11 mouse cellular contexts compared by ENCODE assay signal in the genomic region with DNA sequence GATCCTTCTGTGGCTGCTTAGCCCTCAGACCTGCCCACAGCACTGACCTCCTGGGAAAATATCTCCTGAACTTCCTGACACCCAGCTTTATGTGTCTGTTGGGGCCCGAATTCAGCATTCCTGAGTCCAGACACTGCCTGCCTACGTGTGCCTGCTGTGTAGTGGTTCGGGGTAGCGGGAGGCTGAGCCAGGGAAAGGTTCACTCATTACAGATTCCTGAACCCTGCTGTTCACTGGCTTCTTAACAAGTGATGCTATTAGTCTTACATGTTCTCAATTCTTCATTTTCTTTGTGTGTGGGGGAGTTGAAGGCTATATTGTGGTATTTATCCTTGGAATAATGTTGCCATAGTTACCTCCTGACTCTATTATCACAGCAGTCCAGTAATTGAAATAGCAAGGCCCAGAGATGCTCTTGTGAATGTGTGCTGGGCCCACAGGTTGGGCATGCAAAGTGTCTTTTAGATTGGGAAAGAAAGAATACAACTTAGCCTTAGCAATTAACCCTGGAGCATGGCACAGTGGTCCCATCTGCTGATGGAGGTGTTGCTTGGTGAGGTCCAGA.
"Had no signal": no experiment of that assay in that cellular context is flagged by ENCODE, and none has a peak within 500 bp of the region (broad histone marks: within the 10 kb centered on the region; RNA-seq: fewer than 3 reads in every experiment).

No protein-coding gene starts in this region.

- H3K27ac ChIP-seq: kidney, postnatal 0 days; midbrain, embryonic 12.5 days had no signal

- H3K9me3 ChIP-seq: midbrain, embryonic 12.5 days had no signal

- H3K4me3 ChIP-seq: midbrain, embryonic 12.5 days had no signal

- DNase-seq: kidney, adult 9 months; kidney, postnatal 36 days; left cerebral cortex, postnatal 4 days; lung, embryonic 14.5 days; lung, postnatal 10 days; lung, postnatal 4 days; right cerebral cortex, postnatal 14 days; thymus, postnatal 36 days had no signal

- H3K4me2 ChIP-seq: liver, embryonic 11.5 days; lung, embryonic 14.5 days; midbrain, embryonic 12.5 days had no signal

- H3K4me1 ChIP-seq: midbrain, embryonic 12.5 days had no signal

- H3K9ac ChIP-seq: lung, embryonic 14.5 days; midbrain, embryonic 12.5 days had no signal

- H3K36me3 ChIP-seq: midbrain, embryonic 12.5 days had no signal

- H3K27me3 ChIP-seq: midbrain, embryonic 12.5 days had no signal
